Mouse (Mus musculus) lung, adult 18-20 months (tissue): ENCODE data around the gene Igf1r.

Experiments
- DNase-seq, 2 experiments: peaks; one replicate each; pipeline ENCODE4 v3.0.0; 2022; ENCODE audit warnings: mixed read lengths in 2 of 2

Gene Igf1r

DNA sequence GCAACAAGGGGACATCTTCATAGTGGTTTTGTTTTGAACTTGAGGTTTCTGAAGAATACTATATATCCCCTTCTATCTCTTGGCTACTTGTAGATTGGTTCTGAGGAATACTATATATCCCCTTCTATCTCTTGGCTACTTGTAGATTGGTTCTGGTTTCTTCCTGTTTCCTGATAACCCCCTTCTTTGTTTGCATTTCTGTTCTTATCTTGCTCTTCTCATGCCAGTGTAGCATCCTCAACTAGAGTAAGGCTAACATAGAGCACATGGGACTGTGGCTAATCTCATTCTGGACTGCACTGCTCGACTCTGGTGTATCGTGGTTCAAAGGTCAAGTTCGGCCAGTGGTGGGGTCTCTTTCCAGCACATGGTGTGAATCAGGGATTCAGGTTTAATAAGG lies 58.2 kb downstream of the Igf1r start:
- no peak for DNase-seq

DNA sequence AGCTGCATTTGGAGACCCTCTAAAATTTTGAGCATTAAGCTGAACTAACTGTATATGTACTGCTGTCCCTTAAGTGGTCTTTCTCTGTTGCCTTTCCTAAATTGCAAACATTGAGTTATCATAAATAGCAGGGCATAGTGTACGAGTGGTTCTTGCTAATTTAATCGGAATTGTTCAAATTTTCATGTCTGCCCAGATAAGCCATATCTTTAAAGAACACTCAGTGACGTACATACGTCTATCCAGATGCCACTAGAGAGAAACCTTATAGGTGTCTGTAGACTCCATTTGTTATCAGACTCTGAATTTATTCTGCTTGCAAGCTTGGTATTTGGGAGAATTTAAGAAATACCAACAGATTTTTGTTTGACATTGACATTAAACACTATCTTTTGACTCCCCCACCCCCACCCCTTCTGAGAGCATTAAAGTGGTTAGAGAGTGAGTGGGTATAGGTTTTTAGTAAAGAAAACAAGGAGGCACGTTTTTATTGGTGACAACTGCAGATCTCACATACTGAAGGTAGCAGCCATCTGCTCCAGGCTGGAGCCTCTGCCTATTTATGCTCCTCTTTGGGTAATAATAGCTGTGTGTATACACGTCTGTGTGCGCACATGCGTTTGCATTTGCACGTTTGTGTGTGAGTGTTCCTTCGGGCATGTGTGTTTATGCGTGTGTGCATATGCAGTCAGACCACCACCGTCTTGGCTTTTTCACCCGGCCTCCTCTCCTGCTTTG lies 58.9 kb downstream of the Igf1r start:
- no peak for DNase-seq

DNA sequence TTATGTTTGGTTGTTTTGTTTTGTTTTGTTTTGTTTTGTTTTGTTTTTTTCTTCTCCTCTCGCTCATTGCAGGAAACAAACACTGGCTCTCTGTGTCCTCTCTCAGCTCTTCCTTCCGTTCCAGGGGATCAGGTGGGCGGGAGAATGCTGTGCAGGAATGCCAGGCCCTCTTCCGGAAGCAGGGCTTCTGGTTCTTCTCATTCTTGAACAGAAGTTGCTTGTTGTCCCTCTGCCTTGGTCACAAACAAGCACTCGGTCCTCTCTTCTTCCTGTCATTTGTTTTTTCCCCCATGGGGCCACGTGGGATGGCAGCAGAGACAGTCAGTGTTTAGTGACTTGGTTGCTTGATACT lies 59.5 kb downstream of the Igf1r start:
- no peak for DNase-seq

DNA sequence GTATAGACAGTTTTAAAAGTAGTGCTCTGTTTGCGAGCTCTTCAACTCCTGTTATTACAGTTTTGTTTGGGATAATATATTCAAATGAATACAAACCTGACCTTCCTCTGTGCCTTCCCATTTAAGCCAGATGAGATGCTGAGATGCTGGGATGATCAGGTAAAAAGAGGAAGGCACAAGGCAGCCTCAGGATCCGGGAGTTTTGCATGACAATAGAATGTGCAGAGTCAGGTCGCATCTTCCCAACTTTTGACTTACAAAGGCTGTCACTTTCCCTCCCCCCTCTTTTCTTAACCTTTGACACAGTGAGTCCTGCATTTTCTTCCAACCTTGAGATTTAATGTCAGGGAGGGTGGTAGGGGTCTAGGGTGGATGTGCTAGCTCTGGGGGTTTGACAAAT lies 61.9 kb downstream of the Igf1r start:
- DNase-seq, result no peak

DNA sequence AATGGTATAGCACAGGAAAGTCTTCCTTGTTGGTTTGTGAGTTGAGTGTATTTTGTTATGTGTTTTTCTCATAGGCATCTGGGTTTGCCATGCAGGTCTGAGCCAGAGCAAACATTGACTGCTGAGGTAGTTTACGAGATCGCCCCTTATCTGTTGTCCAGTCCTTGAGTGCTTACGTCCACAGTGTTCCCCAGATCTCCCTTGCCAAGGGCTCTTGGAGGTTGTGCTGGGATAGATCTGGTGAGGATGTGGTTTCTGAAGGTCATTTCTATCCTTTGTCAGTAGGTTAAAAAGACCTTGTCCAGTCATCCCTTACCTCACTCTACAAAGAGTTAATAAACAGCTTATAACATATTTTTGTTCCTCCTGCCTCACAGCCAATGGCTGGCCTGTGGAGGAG lies 62.8 kb downstream of the Igf1r start:
- DNase-seq, result peak; percentile 15 to 55

DNA sequence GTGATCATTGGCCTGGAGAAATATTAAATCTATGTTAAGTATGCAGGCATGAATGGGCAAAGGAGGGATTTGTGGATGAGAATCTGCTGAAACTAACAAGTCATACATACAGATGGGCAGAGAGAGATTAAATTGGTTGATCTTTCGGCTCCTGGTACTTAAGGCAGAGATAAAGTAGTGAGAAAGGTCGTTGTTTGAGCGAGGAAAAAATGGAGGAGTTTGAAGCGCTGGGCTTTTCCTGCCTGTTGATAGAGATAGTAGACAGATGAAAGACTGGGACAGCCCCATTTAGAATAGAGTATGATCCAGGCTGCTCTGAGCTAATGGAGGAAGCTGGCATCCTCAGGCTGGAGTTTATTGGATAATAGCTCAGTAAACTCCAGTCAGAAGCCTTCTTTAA lies 65.4 kb downstream of the Igf1r start:
- DNase-seq, result no peak

DNA sequence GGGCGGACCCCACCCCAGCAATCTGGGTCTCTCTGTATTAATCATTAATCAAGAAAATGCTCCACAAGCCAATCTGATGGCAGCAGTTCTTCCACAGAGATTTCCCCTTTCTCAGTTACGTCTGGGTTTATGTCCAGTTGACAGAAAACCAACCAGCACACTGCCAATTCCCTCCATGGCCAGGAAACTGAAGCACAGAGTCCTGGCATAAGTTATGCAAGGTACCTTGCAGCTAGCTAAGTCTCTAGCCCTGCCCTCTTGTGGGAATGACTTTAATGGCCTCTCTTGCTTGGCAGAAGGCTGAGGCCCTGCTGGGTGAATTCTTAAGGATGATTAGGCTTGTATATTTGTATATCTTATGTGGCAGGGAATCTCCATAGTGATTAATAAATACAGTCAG lies 67.9 kb downstream of the Igf1r start:
- DNase-seq, result no peak

DNA sequence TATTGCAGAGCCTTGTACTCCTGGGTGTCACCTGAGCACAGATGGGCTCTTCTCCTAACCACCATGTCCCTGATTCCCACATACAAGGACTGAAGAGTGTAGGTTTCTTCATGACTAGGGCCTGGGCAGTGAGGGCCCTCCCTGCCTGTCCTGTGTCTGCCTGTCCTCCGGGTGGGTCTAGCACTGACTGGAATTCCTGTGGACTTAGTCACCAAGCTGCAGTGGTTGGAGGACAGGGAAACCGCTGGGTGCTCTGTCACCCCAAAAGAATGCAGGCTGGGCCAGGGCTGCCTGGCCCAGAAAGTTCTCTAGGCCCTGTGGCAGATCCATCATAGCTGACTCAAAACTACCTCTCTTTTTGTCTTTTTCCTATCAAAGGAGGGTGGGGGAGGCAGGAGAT lies 69.1 kb downstream of the Igf1r start:
- DNase-seq, result peak; percentile 73 to 78

DNA sequence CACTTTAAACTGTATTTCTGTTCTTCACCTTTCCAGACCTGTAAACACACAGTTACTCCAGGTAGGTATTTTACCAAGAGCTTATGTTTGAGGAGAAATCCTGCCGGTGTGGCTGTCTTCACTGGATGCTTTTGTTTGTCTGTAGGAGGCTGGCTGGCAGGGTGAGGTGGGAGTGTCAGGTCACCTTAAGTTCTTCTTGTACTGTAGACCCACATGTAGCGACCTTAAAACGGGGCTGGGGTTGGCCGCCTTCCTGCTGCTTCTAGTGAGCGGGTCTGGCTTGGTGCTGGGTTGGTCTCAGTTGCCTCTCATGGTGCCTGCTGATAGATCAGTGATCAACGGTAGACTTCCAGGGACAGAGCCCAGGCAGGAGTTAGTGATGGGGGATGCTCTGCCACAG lies 69.6 kb downstream of the Igf1r start:
- DNase-seq, result no peak

DNA sequence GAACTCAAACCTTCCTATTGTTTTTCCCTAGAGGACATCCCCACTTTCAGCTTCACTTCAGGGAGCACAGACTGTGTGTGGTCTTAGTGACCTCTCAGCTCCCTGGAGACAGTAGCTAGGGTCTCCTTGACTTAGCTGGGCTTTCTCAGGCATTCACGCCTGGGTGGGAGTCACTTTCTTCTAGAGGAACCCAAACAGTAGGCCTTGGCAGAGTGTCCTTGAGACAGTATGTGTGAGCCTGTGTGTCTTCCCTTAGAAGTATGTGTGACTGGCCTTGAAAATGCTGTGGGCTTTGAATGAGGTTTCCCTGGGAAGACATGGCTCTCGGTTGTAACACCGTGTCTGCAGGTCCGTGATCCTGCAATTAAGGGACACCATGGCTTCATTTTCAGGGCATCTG lies 71.3 kb downstream of the Igf1r start:
- no peak for DNase-seq

DNA sequence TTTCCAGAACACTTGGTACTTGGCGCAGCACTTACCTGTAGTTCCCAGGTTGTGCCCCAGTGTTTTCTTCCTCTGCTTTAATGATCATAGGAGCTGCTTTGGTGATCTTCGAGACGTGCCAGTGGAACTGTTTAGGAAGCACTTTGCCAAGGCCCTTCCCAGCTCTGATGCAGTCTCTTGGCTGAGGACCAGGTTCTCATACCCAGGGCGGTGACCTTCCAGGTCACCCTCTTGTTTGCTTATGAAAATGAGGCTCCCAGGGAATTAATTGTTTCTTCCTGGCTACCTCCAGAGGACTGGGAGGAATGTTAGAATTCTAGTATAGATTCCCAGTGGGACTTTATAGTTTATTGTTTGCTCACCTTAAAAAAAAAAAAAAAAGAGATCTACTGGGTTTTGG lies 72.0 kb downstream of the Igf1r start:
- DNase-seq, result peak; percentile 23 to 41

DNA sequence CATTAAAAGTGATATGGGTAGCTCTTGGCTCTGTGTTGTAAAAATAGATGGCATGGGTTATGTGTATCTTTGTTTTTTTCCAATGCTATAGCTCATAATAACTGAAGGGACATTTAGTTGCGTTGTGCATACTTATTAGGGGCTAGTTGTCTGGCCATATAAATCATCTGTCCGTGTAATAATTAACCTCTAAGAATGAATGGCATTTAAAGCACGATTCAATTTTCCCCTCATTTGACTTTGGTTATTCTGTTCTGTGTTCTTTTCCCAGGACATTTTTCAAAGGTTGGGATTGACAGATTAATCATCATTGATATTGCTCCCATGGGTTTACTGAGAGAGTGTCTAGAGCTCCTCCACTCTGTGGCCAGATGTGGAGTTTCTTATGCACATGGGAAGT lies 72.8 kb downstream of the Igf1r start:
- DNase-seq, result no peak

DNA sequence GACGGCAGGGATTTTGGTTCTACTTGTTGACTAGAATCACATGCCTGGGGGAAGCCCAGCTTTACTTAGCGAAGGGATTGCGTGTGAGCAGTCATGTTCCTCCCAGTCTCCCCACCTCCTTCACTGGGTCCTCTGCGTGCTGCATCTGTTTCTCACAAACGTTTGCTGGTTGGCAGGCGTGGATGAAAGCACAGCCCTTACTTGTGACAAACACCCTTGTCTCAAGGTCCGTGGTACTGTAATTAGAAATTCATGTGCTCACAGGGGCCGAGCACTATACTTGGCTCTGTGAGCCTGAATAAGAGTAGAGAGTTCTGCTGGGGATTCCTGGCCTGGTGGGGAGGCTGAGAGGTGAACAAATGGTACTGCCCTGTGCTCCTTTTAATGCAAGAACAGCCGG lies 73.4 kb downstream of the Igf1r start:
- no peak for DNase-seq

DNA sequence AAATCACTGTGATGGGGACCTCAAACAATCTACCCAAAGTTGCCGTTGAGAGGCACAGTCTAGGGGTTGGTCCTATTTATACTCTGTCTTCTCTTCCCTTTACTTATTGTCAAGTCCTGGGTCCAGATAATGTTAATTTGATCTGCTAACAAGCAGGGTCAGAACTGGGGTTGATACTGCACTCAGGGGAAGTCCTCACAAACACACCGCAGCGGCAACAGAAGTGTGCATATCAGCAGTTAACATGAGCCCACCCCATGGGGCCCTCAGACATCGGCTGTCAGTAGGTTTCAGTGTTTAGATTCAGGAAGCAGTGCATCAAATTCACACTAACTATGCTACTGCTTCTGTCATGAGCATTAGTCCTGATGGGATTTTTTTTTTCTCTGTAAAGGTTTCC lies 75.5 kb downstream of the Igf1r start:
- no peak for DNase-seq

DNA sequence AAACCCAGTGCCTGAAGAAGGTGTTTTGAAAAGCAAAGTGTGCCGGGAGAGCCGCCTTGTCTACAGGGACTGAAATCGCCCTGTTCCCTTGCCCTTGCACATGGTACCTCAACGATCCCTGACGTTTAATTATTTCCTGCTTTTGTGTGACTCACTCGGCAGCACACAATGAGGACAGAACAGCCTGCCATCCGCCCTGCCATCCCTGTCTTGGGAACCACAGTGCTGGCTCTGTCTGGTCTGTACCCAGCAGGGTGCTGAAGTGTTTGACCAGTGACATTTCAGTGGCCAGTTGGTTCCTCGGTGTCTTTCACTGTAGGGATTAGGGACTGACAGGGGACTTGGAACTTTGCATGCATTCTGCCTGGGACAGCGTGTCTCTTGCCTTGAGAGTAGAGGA lies 78.2 kb downstream of the Igf1r start:
- no peak for DNase-seq

DNA sequence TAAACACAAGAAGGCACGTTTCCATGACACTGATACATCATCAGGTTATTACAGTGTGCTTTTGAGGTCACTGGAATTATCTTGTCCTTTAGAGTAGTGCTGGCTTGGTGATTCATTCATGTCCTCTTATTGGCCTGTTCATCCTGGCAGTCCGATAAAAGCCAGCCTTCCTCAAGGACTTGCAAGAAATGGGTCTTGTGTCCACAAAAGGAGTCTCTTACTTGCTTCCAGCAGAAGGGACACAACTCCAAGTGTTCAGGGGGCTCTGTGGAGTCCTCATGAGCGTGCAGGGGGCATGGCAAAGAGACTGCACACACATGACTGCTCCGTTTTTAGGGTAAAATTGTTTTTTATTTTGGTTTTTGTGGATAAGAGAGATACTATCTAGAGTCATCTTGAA lies 83.9 kb downstream of the Igf1r start:
- DNase-seq, result no peak

DNA sequence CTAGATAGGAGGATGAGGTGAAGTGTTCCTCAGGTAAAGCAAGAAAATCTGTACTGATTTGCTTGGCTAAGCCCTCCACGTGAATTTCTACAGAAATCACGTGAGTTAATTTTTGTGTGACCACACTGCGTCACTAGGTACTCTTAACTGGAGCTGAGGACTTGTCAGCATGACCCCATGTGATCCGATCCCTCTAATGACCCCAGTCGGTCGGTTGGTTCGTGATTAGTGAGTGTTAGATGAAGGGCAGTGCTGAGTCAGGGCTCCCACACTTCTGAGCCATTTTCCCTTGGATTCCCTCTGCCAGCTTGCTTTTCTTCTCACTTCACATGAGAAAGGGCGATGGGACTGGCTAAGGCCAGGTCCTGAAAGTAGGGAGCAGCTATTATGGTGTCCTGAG lies 86.2 kb downstream of the Igf1r start:
- DNase-seq, result no peak

DNA sequence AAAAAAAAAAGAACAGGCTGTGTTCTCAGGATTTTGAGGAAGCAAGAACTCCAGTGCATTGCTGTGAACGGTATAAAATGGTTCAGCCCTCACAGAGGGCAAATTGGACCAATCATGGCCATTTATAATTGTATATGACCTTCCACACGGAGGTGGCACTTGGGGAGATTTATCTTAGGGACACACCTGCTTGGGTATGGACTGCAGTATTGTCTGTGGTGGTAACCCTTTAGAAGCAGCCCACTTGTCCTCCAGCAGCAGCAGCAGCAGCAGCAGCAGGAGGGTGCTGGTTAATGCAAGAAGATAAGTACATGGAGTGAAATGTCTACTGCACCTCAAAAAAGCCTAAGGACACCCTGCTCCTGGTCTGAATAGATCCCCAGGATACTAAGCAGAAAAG lies 86.9 kb downstream of the Igf1r start:
- DNase-seq, result no peak

DNA sequence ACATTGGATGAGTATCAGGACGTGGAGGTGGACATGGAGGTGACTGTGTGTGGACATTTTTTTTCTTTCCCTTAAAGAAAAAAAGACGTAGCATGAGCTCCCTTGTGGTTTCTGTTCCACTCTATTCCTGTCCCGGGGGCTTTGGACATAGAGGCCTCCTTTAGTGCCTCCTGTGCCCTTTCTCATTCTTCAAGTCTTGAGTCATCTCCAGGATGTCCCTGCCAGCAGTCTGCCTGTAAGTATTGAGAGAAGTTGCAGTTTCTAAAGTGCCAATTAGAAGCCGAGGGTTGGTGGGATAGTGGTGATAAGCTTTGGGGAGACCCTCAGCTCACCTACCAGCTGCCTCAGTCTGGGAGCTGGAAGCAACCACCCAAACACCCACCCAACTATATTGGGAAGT lies 92.0 kb downstream of the Igf1r start:
- no peak for DNase-seq

DNA sequence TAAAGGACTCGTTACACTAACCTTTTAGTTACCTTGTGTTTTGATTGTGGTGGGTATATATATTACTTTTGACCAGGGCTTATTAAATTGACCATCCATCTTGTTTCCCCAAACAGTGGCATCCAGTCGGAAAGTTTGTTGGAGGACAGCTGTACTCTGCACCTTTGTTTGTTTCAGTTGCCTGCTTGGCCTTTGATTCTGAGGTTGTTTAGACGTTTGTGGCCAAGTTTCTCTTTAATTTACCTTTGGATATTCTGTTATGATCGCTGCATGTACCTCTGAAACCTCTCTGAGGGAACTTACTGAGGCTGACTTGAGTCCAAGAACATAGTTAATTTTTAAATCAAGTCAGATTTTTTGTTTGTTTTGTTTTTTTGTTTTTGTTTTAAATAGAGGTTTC lies 94.5 kb downstream of the Igf1r start:
- no peak for DNase-seq

DNA sequence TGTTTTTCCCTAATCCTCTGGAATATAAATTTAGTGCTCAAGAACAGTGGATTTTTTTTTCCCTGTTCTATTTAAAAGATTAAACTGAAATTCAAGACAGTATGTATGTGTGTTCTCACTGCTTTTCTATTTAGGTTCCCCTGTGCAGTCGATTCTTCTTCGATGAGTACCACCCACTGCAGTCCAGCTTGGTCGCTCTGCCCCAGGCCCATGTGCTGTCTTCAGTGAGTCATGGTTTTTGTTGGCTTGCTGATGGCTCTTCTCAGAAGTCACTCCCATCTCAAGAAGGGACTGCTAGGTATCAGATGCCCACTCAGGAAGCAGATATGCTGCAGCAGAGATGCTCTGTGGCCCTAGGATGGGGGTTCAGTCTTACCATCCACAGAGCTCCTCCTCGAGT lies 95.9 kb downstream of the Igf1r start:
- no peak for DNase-seq

DNA sequence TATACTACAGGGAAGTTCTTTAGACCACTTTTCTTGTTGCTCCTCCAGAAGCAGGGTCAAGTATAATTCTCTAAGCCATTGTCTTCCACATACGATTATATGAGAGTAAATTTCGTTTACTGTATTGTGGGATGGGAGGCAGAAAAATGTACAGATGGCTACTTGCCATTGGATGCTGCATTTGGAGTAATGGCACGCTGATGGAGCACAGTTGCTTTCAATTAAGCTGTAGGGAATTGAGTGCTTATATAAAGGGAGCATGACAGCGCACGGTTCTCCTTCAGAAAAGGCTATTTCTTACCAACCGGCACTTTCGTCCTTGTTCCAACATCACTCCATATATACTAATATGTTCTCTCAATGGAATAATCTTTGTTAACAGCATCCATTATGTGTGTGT lies 96.4 kb downstream of the Igf1r start:
- no peak for DNase-seq

DNA sequence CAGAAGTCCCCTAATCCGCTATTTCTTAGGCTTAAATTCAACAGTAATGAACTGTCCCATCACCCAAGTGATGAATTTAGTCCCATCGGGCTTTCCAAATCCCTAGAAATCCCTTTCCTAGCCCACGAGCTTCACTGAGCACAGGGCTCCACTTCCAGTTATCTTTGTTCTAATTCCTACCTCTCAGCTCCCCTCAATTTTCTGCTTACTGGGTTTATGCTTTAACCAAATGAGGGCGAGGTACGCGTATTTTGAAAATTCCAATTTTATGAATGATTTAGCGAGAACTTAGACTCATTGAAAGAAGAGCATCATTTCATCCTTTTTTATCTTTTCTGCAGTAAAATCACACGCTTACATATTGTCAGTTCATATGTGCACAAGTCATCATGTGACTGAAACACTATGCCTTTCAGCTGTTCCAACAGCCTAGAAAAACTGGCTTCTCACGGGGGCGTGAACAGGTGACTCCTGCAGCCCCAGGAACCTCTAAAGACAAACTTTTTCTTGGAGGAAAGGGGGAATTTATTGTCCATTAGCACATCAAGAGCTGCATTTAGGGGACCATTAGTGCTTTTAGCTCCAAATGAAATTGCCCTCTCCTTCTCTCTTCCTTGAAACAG lies 100.5 kb downstream of the Igf1r start:
- no peak for DNase-seq

DNA sequence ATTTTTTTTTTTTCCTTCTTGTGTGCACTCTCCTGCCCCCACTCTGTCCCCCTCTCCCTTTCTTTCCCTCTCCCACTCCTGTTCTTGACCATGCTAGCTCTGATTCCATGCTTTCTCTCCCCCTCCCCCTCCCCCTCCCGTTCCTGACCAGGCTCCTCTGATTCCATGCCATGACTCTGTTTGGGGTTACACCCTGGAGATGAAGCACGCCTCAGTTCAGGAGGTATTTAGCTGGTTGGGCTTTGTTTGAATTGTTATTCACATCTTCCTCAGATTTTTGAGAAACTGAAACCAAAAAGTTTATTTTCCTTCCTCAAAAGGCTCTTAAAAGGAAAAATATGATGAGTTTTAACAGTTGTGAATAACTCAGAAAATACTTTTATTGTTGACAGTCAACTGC lies 101.9 kb downstream of the Igf1r start:
- DNase-seq, result no peak

DNA sequence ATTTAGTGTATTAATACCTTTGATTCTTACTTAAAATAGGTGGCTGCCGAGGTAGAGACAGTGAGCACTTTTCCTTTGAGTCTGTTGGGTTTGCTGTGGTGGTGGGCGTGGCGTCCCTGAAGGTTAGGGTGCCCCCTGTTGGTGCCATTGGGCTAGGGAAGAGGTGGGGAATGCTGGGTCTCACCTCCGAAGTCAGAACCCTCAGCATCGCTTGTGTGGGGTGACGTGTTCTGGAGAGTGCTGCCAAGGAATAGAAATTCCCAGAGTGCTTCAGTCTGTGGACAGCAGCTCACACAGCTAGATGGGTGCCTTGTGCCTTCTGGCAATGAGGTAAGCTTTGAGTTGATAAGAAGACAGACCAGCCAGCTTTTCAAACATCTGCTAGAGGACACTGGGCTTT lies 102.3 kb downstream of the Igf1r start:
- no peak for DNase-seq
